Mouse (Mus musculus) lung, embryonic 15.5 days (tissue): Measurements from ENCODE around the gene Tnfrsf12a. TPM values are rescaled to one million over a fixed set of nuclear protein-coding genes. Genes with fewer than 3 reads are reported as not detected.
A peak's percentile ranks its signal among the peaks of the same experiment; 100 is the strongest.

Experiments used
- ATAC-seq: fragments of 200-750 bp; cut with Nextera tagmentation; 2 replicates; pipeline ENCODE4 v1.8.0; 2017; ENCODE audit warnings: moderate number of reproducible peaks, borderline replicate concordance; ENCODE audit not compliant: low FRiP score, low TSS enrichment; ENCODE audit errors: extremely low read depth
- H3K27ac ChIP-seq: fragments of 300-500 bp; sonication (generic); 2 replicates; pipeline ENCODE4 v1.5.1; 2015; ENCODE audit warnings: moderate library complexity, mild to moderate bottlenecking, inconsistent platforms
- H3K27me3 ChIP-seq: fragments of 300-500 bp; sonication (generic); 2 replicates; pipeline ENCODE4 v1.6.1; 2015; ENCODE audit warnings: inconsistent platforms
- H3K36me3 ChIP-seq: fragments of 300-500 bp; sonication (generic); 2 replicates; pipeline ENCODE4 v1.6.1; 2015; ENCODE audit warnings: inconsistent platforms
- H3K4me1 ChIP-seq: fragments of 300-500 bp; sonication (generic); 2 replicates; pipeline ENCODE4 v1.6.1; 2015; ENCODE audit warnings: inconsistent platforms
- H3K4me2 ChIP-seq: fragments of 300-500 bp; sonication (generic); 2 replicates; pipeline ENCODE4 v1.6.1; 2015; ENCODE audit warnings: inconsistent platforms, mild to moderate bottlenecking, moderate library complexity
- H3K4me3 ChIP-seq: fragments of 300-500 bp; sonication (generic); 2 replicates; pipeline ENCODE4 v1.5.1; 2015; ENCODE audit warnings: mild to moderate bottlenecking, inconsistent platforms
- H3K9ac ChIP-seq: fragments of 300-500 bp; sonication (generic); 2 replicates; pipeline ENCODE4 v1.6.1; 2015; ENCODE audit warnings: inconsistent platforms
- H3K9me3 ChIP-seq: fragments of 300-500 bp; sonication (generic); 2 replicates; pipeline ENCODE4 v1.6.1; 2016; ENCODE audit warnings: inconsistent platforms
- WGBS: fragments of 180-500 bp; shearing (Covaris S2); methylation state at CpG from one replicate; pipeline ENCODE4 v1.1.7; 2015; 5-methylcytosine and 5-hydroxymethylcytosine counted together
- polyA plus RNA-seq: library from polyadenylated mRNA; unstranded; fragments of >200 nt; fragmentation: Nextera tagmentation; extraction: Ambion mirVana; gene quantifications from 2 replicates; pipeline ENCODE4 v1.2.1, GENCODE M21; 2015

Tnfrsf12a gene
- polyA plus RNA-seq, 1 experiment from 2014 or later: 26.8 TPM

GRCm38 (mm10) chr17:23703301-23703700, 26.0 kb upstream of the Tnfrsf12a start:
- H3K4me2 ChIP-seq: no peak overlapping the region
- no peaks in the 10 kb centered on the region for H3K36me3 ChIP-seq
- no peak for ATAC-seq
- WGBS: 81% methylated on average over 9 of the region's 9 CpGs
- H3K27me3 ChIP-seq: peaks cover 26% of the 10 kb centered on the region
- H3K9me3 ChIP-seq: no peaks in the 10 kb centered on the region
- H3K4me3 ChIP-seq: no peak overlapping the region
- H3K9ac ChIP-seq: no peak overlapping the region
- no peak overlapping the region for H3K27ac ChIP-seq
- H3K4me1 ChIP-seq: peaks cover 12% of the 10 kb centered on the region

GRCm38 (mm10) chr17:23700079-23700478, 22.8 kb upstream of the Tnfrsf12a start:
- H3K27ac ChIP-seq: peak overlapping the region; percentile 30; the same call in 1 of the 2 replicates
- H3K4me1 ChIP-seq: peaks cover 27% of the 10 kb centered on the region
- no peaks in the 10 kb centered on the region for H3K9me3 ChIP-seq
- WGBS: 1% methylated on average over 28 of the region's 28 CpGs
- H3K4me3 ChIP-seq: peak overlapping the region; percentile 60
- peak overlapping the region; percentile 40 for H3K9ac ChIP-seq
- peak overlapping the region; percentile 99 for H3K4me2 ChIP-seq
- H3K27me3 ChIP-seq: peaks cover 35% of the 10 kb centered on the region
- H3K36me3 ChIP-seq: no peaks in the 10 kb centered on the region
- peak; percentile 91 for ATAC-seq

GRCm38 (mm10) chr17:23699131-23700077, 22.1 kb upstream of the Tnfrsf12a start:
- peak overlapping the region; percentile 30; the same call in 1 of the 2 replicates for H3K27ac ChIP-seq

GRCm38 (mm10) chr17:23695801-23696200, 18.5 kb upstream of the Tnfrsf12a start:
- Histone ChIP-seq H3K9me3 (no peaks in the 10 kb centered on the region), H3K9ac (no peak overlapping the region), H3K4me1 (peaks cover 40% of the 10 kb centered on the region), H3K4me3 (no peak overlapping the region), H3K36me3 (no peaks in the 10 kb centered on the region), H3K4me2 (no peak overlapping the region), H3K27ac (peak overlapping the region; percentile 80), H3K27me3 (peaks cover 31% of the 10 kb centered on the region)
- peak; percentile 67; the same call in 1 of the 2 replicates for ATAC-seq
- WGBS: 18% methylated on average over 3 of the region's 3 CpGs

More at GRCm38 (mm10) chr17:23699131-23700077, 22.1 kb upstream of the Tnfrsf12a start:
- ATAC-seq: peak; percentile 44
- H3K9me3 ChIP-seq: no peaks in the 10 kb centered on the region
- peaks cover 33% of the 10 kb centered on the region for H3K4me1 ChIP-seq
- peak overlapping the region; percentile 60 for H3K4me3 ChIP-seq
- peak overlapping the region; percentile 40 for H3K9ac ChIP-seq
- H3K36me3 ChIP-seq: no peaks in the 10 kb centered on the region
- H3K27me3 ChIP-seq: peaks cover 35% of the 10 kb centered on the region
- H3K4me2 ChIP-seq: peak overlapping the region; percentile 99
- under 1% methylated on average over 100 of the region's 101 CpGs for WGBS

- Histone ChIP-seq H3K36me3 (no peaks in the 10 kb centered on the region), H3K27me3 (peaks cover 20% of the 10 kb centered on the region), H3K4me2 (no peak overlapping the region), H3K9ac (no peak overlapping the region), H3K4me3 (no peak overlapping the region), H3K4me1 (peaks cover 35% of the 10 kb centered on the region), H3K9me3 (no peaks in the 10 kb centered on the region), H3K27ac (peak overlapping the region; percentile 80)
- ATAC-seq: no peak
- 58% methylated on average over 1 of the region's 1 CpGs for WGBS
Measured at GRCm38 (mm10) chr17:23694491-23694890, 17.2 kb upstream of the Tnfrsf12a start.

GRCm38 (mm10) chr17:23683856-23684672, 6.8 kb upstream of the Tnfrsf12a start, which contains the start of gene Cldn9:
Cldn9 (minus strand) TSS chr17:23684026.
- Histone ChIP-seq H3K9me3 (no peaks in the 10 kb centered on the region), H3K36me3 (no peaks in the 10 kb centered on the region), H3K27me3 (peaks cover 55% of the 10 kb centered on the region), H3K4me1 (peaks cover 37% of the 10 kb centered on the region), H3K4me3 (0 out of 2 replicates have a peak within 1 kb of the TSS, but pooled peaks have one; percentile 1), H3K9ac (no peak within 1 kb of the TSS), H3K4me2 (peak within 1 kb of the TSS; percentile 34), H3K27ac (peak within 1 kb of the TSS; percentile 61)
- peak; percentile 58 for ATAC-seq
- 21% methylated on average over 15 of the region's 15 CpGs for WGBS

- 15% methylated on average over 15 of the region's 15 CpGs for WGBS
- H3K27me3 ChIP-seq: peaks cover 64% of the 10 kb centered on the region
- H3K9ac ChIP-seq: no peak overlapping the region
- no peaks in the 10 kb centered on the region for H3K36me3 ChIP-seq
- peak overlapping the region; percentile 34 for H3K4me2 ChIP-seq
- H3K27ac ChIP-seq: peak overlapping the region; percentile 61
- no peaks in the 10 kb centered on the region for H3K9me3 ChIP-seq
- 0 out of 2 replicates have a peak overlapping the region, but pooled peaks have one; percentile 1 for H3K4me3 ChIP-seq
- peaks cover 37% of the 10 kb centered on the region for H3K4me1 ChIP-seq
- ATAC-seq: 0 out of 2 replicates have a peak, but pooled peaks have one; percentile 13
Measured at GRCm38 (mm10) chr17:23683226-23683625, 6.0 kb upstream of the Tnfrsf12a start.

- Histone ChIP-seq H3K4me1 (peaks cover 42% of the 10 kb centered on the region), H3K4me3 (no peak overlapping the region), H3K36me3 (no peaks in the 10 kb centered on the region), H3K4me2 (peak overlapping the region; percentile 34; the same call in 1 of the 2 replicates), H3K9me3 (no peaks in the 10 kb centered on the region), H3K27ac (no peak overlapping the region), H3K9ac (no peak overlapping the region), H3K27me3 (peaks cover 64% of the 10 kb centered on the region)
- 55% methylated on average over 3 of the region's 3 CpGs for WGBS
- no peak for ATAC-seq
Measured at GRCm38 (mm10) chr17:23682530-23682929, 5.3 kb upstream of the Tnfrsf12a start.

GRCm38 (mm10) chr17:23682092-23682491, 4.8 kb upstream of the Tnfrsf12a start:
- H3K4me2 ChIP-seq: no peak overlapping the region
- no peak overlapping the region for H3K27ac ChIP-seq

GRCm38 (mm10) chr17:23681086-23681485, 3.8 kb upstream of the Tnfrsf12a start:
- Histone ChIP-seq H3K36me3 (no peaks in the 10 kb centered on the region), H3K4me1 (peaks cover 52% of the 10 kb centered on the region), H3K27ac (no peak overlapping the region), H3K4me3 (peak overlapping the region; percentile 41; the same call in 1 of the 2 replicates), H3K9ac (no peak overlapping the region), H3K4me2 (peak overlapping the region; percentile 52), H3K27me3 (peaks cover 64% of the 10 kb centered on the region), H3K9me3 (no peaks in the 10 kb centered on the region)
- 50% methylated on average over 10 of the region's 10 CpGs for WGBS
- no peak for ATAC-seq

More at GRCm38 (mm10) chr17:23682092-23682491, 4.8 kb upstream of the Tnfrsf12a start:
- H3K9ac ChIP-seq: no peak overlapping the region
- ATAC-seq: no peak
- H3K9me3 ChIP-seq: no peaks in the 10 kb centered on the region
- no peak overlapping the region for H3K4me3 ChIP-seq
- no peaks in the 10 kb centered on the region for H3K36me3 ChIP-seq
- H3K4me1 ChIP-seq: peaks cover 44% of the 10 kb centered on the region
- 21% methylated on average over 4 of the region's 4 CpGs for WGBS
- H3K27me3 ChIP-seq: peaks cover 64% of the 10 kb centered on the region

- no peak for ATAC-seq
- Histone ChIP-seq H3K4me1 (peaks cover 60% of the 10 kb centered on the region), H3K4me3 (peak overlapping the region; percentile 41), H3K9ac (peak overlapping the region; percentile 44), H3K27me3 (peaks cover 64% of the 10 kb centered on the region), H3K4me2 (peak overlapping the region; percentile 52), H3K27ac (no peak overlapping the region), H3K9me3 (no peaks in the 10 kb centered on the region), H3K36me3 (no peaks in the 10 kb centered on the region)
- WGBS: 41% methylated on average over 9 of the region's 9 CpGs
Measured at GRCm38 (mm10) chr17:23680336-23680735, 3.1 kb upstream of the Tnfrsf12a start.
